Mouse (Mus musculus) embryonic fibroblast, embryonic 13.5 days (primary cell): Measurements from ENCODE around the gene Raet1e.

Source experiments
- CTCF ChIP-seq: IDR thresholded peaks from 2 replicates; pipeline ENCODE4 v1.5.1; 2011; ENCODE audit warnings: mild to moderate bottlenecking, control low read depth, low read length, moderate library complexity, borderline replicate concordance; ENCODE audit not compliant: insufficient read depth
- POLR2A ChIP-seq: IDR thresholded peaks from 2 replicates; pipeline ENCODE4 v1.6.1; 2011; ENCODE audit warnings: low read depth, mild to moderate bottlenecking, control low read depth, low read length, moderate library complexity

- no peak for TF ChIP-seq CTCF
- TF ChIP-seq POLR2A = no peak
Measured at GRCm38 (mm10) chr10:22150593-22150992, 7.8 kb upstream of the Raet1e start.
